Mouse (Mus musculus) kidney, postnatal 25 days (tissue): ENCODE results near the gene Xpo6.

Experiments
- DNase-seq, 2 experiments: peaks; one replicate each; pipeline ENCODE4 v3.0.0; 2021; ENCODE audit warnings: mixed read lengths in 2 of 2

Gene Xpo6

DNA sequence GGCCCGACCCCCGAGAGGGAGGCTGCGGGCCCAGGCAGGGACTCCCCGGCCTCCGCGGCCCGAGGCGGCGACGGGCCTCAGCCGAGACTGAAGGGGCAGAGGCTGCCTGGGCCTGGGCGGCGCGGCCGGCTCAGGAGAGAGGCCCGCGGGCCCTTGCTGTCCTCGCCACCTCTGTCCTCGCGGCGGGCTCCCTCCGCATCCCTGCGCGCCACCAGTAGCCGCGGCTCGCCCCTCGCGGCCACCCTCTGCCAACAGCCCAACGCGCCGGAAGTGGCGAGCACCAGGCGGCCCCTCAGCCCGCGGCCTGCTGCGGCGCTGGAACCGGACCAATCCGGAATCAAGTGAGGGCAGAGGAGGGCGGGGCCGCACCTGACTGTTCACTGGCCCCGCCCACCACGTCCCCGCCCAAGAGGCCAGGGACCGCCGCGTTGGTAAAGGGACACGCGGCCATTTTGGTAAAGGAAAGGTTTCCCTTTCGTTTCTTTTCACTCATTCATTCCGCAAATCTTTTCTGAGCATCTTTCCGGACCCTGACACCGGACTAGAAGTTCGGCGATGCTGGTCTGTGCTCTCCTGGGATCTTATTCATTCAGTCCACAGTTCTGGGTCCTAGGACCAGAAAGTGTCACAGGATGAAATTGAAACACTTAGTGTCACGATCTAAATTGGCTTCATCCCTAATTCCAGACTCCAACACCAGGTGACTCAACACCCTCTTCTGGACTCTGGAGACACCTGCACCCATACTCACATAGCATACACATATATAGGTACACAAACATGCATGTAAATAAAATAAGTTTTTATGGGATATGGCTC, at the start of gene Xpo6:
Gene Xpo6, minus strand, starts transcription at position 324 of the 819 bp plus-strand sequence.
- peak; percentile 98 to 99 for DNase-seq

DNA sequence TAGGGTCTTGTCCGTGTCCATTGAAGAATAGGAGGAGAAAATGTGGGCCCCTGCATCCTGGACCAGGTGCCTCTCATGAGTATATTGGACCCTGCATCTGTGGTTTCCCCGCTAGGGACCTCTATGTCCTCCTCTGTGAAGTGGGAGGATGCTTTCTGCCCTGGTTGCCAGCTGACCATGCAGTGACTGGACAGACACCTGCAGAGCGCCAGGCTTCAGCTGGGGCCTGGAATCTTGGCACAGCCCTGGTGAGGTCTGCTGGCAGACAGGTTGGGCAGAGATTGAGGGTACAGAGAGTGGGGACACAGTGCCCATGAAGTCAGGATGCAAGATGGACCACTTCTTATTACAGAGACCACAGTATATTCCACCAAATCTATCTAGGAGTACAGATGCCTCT, 49.7 kb upstream of the Xpo6 start:
- DNase-seq, result no peak

DNA sequence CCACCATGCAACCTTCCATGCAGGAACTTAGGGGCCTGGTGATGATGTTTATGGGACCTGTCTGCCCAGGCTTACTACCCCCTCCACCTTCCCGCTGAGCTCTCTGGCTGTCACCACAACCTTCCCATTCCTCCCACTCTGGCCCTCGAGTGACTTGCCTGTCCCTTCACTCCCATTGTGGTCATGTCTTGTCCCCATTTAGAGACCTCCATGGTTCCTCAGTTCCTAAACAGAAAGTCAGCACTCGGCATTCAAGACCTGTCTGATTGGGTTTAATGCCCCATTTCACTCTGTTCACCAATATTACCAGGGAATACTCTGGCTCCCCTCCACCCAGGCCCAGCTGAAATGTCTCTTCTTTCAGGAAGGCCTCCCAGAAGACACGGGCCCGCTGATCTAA, 48.8 kb upstream of the Xpo6 start:
- DNase-seq, result no peak

DNA sequence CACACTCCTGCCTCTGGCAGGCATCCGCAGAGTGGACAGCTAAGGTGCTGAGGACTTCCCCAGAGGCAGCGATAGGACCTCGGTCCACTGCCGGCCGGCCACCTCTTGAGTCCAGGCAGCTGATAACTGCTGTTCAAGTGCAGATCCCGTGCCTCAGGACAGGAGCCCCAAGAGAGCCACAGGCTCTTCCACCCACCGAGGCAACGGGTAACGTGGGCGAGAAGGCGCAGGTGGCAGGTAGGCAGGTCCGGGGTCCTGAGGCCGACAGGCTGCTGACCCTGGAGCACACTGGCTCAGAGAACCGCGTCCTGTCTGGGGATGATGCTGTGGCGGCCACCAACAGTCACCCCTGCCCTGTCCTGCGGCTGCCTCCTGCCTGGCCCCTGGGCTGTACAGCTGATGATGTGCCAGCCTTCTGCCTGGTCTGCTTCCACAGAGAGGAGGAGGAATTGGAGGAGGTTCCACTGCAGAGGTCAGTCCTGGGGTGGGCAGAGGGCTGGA, 48.4 kb upstream of the Xpo6 start:
- no peak for DNase-seq

DNA sequence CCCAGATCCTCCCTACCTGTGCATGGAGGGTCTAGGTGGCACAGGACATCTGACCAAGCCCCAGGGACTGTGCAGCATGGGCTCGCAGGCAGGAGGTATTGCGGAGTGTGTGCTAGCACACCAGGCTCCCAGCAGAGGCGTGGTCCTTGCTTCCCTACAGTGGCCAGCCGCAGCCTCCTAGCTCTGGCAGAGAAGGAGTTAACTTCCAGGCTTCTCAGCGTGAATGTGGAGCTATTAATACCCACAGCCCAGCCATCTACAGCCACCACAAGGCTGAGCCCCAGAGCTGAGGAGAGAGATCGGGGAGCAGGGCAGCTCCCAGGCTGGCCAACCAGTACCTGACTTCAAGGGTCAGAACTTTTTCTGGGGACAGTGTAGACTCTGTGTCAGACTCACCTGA, 47.8 kb upstream of the Xpo6 start:
- DNase-seq, result no peak

DNA sequence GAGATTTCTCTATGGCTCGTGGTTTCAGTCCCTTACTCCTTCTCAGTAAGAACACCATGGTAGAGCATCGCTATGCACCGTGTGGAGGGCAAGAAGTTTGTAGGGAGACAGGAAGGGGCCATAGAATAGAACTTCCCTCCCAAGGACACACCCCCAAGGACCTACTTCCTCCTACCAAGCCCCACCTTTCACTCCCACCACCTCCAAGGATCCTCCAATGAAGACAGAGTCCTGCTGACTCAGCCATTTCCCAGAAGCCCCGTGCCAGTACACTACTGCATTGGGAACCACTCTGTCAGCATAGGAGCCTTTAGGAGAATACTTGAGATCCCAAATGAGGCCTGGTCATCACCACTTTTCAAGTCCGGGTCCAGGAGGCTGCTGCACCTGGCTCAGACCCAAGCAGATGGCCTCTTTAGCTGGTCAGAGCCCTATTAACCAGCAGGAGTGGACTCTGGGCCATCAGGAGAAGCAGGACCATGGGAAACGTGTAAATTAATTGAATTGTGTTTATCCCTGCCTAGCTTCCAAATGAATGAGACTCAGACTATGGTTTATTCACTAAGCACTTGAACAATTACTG, 44.0 kb upstream of the Xpo6 start:
- no peak for DNase-seq

DNA sequence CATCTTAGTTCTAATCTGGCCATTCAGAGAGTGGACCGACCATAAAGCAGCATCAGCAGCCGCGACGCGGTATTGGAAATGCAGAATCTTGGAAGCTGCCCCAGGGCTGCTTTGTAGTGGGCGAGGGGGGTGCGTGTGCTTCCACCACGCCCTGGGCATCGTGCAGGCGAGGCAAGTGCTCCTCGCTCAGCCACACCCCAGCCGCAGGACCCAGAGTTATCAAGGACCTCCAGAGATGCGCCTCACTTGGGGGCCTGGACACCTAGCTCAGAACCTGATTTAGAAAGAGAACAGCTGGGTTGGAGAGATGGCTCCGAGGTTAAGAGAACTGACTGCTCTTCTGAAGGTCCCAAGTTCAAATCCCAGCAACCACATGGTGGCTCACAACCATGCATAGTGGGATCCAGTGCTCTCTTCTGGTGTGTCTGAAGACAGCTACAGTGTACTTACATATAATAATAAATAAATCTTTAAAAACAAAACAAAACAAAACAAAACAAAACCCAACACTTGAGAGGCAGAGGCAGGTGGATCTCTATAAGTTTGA, 40.6 kb upstream of the Xpo6 start:
- no peak for DNase-seq

DNA sequence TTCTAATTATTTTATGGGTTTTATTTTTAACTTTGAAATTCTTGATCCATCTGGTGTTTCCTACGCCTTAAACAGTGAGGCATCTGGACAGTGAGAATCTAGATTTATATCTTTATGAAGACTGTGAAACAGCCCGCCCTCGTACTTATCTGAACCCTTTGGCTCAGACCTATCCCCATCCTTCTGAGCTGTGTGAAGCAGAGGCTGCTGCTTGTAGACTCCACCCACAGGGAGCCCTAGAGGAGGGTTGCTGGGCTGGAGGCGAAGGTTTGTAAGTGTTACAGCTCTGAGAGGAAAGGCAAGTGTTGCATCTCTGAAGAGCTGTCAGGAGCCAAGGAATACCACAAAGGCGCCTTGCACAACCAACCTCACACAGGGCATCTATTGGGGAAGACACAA, 36.5 kb upstream of the Xpo6 start:
- DNase-seq, result no peak

DNA sequence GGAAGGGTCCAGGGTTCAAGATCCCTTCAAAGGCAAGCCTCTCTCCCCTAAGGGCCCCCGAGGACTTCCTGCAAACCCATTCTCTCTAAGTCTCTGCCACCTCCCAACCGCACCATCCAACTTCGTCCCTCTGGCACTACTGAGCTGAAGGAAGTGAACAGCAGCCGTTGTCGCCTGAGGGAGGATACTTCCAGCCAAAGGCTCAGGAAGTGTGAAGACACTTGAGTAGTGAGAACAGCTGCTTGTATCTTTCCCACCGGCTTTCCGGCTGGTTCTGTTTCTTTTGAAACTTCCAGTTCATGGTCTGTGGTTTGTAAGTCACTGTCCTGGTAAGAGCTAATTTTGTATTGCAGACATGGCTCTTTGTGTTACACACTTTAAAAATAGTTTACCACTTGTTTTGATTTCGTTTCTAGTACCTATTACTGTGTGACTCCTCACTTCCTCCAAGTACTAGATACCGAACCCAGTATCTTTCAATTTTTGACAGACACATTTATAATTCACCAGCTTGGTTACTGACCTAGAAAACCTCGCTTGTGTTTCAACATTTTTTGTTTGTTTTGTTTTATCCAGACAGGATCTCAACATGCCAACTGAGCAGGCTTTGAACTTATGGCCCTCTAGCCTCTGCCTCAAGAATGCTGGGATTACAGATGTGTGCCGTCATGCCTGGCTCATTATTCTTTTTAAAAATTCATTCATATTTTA, 35.9 kb upstream of the Xpo6 start:
- no peak for DNase-seq

DNA sequence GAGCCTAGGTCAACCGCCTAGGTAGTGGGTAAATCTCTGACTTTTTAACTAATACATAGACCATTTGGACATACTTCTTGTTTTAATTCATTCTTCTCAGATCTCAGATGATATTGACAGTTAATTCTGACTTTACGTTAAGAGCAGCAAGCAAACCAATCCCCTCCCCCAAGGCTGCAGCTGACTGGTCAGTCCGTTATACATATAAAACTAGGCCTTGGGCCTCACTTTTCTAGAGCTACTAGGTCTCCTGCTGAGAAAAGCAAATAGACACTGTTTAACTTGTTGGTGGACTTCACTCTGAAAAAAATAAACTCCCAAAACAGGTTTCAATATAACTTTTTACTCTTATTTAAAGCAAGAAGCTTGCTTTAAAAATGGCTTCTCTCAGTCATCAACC, 34.3 kb upstream of the Xpo6 start:
- no peak for DNase-seq

DNA sequence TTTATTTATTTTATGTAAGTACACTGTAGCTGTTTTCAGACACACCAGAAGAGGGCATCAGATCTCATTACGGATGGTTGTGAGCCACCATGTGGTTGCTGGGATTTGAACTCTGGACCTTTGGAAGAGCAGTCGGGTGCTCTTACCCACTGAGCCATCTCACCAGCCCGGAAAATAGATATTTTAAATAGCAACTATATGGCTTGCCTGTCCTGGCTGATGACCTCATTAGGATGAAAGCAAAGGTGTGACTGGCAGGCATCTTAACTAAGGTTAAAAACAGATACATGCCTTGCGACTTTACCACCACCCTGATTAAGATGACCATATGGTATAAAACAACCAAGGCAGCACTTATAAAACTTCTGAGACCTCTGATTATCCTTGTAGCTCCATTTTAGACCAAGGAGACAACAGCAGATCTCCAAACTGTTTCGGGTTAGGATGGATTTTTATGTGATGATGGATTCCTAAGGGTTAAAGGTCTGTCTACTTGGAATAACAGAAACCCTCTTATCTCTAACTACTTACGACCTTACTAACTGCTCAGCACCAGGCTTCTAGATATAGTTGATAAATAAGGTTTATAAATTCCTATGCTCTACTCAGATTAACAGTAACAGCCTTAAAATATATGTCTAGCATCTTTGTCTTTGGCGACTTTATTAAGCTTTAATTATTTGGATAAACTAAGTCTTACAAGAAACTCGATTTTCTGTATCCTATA, 32.2 kb upstream of the Xpo6 start:
- DNase-seq, result no peak

DNA sequence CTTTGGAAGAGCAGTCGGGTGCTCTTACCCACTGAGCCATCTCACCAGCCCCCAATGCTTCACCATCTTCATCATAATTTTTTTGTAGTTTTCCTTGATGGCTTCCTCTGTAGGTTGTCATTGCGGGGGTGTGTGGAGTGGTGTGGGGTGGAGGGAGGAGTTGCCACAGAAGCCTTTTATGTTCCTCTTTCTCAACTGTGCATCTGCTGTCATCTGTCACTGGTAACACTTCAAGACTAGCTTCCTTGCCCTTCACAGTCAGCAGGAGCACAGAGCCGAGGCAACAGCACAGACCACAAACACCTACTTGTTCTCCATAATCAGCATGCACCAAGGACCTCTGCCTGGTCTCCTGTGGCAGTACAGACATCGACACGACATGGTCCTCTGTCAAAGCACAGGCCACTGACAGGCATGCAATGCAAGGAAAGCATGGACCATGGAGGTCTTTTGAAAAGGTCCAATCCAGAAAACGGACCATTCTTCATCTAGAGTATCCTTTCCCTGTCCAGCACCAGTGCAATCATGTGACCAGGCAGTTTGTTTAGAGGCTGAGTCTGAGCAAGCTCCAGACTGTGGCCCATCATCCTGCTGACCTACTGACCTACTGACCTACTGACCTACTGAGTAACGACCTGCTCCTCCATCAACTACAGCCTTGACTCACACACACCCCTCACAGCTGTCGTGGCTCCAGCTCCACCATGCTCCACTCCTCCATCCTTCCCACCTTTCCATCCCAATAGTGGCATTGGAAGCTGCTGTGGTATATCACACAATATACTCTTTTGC, 30.3 kb upstream of the Xpo6 start:
- DNase-seq, result no peak

DNA sequence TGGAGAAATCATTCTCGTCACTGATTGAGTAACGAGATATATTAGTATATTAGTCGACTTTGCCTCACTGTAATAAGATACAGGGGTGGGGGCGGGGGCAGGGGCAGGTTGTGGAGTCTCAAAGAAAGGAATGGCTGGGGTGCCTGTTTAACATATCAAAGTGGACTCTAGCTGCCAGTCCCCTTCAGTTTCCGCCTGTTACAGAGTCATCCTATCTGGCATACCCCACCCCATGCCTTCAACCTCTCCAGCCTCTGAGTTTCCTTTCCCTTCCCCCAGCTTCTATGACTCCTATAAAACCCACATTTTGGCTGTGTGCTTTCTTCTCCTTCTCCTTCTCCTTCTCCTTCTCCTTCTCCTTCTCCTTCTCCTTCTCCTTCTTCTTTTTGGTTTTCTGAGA, 25.8 kb upstream of the Xpo6 start:
- DNase-seq, result no peak

DNA sequence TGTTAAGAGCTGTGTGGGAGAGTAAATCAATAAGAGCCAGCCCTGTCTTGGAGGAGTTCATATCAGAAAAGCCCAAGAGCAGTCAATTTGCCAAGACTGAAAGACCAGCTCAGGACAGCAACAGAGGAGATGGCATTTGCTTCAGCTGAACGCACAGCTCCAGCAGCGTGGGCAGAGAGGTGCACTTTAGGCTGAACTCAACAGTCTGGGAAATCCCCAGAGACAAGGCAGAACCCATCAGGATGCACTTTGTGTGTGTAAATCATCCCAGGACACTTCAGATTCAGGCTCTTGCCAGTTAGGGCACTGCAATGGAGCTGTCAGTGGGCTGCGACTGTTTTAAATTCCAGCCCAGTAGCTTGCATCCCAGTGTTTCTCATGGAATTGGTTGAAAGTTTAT, 22.5 kb upstream of the Xpo6 start:
- no peak for DNase-seq

DNA sequence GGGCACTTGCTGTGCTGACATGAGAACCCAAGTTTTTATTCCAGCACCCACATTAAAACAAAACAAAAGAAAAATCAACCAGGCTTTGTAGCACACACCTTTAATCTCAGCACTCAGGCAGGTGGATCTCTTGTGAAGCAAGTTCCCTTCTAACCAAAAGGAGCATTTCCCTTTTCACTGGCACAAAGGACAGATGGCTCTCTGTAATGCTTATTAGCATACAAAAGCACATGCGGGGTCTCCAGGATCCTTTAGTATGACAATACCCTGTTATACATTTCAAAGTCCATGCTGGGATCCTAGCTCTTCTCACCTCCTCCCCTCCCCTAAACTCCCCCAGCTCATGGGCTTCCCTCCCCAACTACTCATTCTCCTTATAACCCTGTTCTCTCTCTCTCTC, 20.3 kb upstream of the Xpo6 start:
- DNase-seq, result no peak

DNA sequence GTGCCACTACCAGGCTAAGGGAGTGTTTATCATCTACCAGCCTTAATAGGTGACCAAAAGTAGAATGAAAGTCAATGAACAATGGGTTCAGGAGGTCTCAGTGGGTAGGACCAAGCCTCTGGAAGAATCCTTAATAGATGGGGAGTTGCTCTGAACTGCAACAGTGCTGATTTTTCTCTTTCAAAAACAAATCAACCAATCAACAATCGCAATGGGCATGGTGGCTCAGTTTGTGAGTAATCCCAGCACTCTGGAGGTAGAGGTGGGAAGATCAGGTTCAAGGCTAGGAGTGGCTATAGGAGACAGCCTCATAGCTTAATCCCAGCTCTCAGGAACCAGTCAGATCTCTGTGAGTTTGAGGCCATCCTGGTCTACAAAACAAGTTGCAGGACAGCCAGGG, 18.0 kb upstream of the Xpo6 start:
- DNase-seq, result no peak

DNA sequence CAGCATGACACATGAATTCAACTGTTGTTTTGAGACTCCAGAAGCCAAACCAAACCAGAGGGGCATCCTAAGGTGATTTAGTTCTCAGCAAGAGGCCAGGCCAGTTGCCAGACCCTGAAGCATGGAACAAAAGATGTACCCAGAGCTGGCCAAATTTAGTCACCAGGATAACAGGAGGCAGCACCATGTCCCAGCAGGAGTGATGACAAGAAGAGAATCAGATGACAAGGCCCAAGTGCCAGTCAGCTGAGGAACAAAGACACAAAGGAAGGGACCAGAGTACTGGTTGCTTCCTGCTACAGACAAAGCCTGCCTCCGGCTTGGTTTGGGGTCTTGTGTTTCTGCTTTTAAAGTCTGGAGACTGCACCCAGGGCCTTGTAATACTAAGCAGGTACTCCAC, 16.6 kb upstream of the Xpo6 start:
- no peak for DNase-seq

DNA sequence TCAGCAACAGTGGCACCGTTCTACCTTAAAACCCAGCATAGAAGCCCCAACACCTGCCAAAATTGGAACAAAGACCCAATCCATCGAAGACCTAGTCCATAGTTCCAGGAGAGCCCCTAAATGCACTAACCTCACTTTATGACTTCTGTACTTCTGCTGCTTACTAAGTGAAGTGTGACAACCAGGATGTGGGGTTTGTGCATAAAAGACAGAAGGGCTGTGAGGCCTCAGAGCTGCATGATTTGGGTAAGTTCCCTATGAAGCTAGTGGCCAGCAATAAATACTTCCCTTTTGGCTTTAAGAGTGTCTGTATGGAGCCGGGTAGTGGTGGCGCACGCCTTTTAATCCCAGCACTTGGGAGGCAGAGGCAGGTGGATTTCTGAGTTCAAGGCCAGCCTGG, 10.6 kb upstream of the Xpo6 start:
- DNase-seq, result no peak

DNA sequence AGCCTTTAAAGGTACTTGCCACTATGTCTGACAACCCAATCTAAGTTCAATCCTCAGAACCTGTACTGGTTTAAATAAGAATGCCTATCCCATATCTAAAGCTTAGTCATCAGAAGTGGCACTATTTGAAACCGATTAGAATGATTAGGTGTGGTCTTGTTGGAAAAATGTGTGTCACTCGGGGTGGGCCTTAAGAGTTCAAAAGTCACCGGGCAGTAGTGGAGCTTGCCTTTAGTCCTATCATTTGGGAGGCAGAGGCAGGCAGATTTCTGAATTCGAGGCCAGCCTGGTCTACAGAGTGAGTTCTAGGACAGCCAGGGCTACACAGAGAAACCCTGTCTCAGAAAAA, 670 bp upstream of the Xpo6 start:
- DNase-seq, result no peak

DNA sequence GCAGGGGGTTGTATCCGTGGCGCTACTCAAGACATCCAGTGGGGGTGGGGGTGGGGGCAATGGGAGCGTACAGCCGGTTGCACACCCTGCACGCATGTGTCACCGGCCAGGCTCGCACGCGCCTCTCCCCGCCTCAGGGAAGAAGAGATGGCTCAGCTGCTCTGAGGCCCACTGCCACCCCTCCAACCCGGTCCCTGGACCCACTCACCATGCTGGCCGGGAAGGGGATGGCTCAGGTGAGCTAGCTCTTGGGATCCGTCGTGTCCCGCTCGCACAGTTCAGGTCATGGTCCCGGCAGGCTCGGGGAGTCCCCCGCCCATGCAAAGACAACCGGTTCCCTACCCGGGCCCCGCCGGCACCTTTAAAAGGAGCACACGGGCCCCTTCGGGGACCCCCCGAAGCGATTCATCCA, 604 bp downstream of the Xpo6 start:
- DNase-seq, result peak; percentile 19 to 66

DNA sequence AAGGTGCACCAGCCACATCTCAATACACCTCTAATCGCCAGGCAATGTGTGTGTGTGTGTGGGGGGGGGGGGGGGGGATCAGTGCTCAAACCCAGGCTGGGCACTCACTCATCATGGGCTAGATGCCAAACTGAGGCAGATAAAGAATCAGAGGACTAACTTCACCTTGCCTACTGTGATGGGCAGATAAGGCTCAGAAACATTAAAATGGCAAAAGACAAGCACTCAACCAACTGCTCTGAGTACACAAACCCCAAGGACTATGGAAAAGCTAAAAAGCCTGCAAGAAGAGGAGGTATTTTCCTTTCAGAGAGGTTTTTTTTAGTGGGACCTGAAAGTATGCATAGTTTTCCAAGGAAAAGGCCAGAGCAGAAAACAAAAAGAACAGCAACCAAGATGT, 1.4 kb downstream of the Xpo6 start:
- no peak for DNase-seq

DNA sequence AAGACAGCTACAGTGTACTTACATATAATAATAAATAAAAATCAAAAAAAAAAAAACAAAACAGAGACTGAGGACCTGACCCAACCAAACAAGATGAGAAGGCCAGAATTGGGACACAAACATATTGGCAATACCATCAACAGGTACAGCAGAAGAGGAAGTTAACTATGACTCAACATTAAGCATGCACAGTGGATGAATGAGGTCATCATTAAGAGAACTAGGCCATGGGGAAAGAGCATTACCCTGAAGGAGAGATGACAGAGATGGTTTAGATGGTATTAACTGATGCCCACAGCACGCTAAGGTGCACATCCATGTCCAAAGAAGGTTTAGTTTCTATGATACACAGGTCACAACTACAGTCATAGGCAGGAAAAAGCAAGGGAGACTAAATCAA, 6.1 kb downstream of the Xpo6 start:
- DNase-seq, result no peak
